Mouse (Mus musculus) hindbrain, embryonic 14.5 days (tissue): ENCODE results near the gene Gm8251. TPM values are rescaled to one million over a fixed set of nuclear protein-coding genes. Genes with fewer than 3 reads are reported as not detected.

ENCODE experiments used
- polyA plus RNA-seq: library from polyadenylated mRNA; unstranded; fragments of >200 nt; fragmentation: Nextera tagmentation; extraction: Ambion mirVana; gene quantifications from 2 replicates; pipeline ENCODE4 v1.2.1, GENCODE M21; 2014

Gm8251 gene
- polyA plus RNA-seq, 1 experiment from 2014 or later, result 0.07 TPM

Other genes with a start within 250 kb of the Gm8251 start
- gene Uxs1, start 234.1 kb downstream of the Gm8251 start, polyA plus RNA-seq, result 16.8 and 17.7 TPM in 2 replicates
- gene Tpp2, start 128.3 kb downstream of the Gm8251 start, polyA plus RNA-seq, result 59.1 and 60.5 TPM in 2 replicates
- gene Mettl21c, start 41.9 kb downstream of the Gm8251 start, polyA plus RNA-seq, result 1.9 and 2.2 TPM in 2 replicates
- 42.7 and 43.0 TPM in 2 replicates for gene Tex30, start 40.5 kb upstream of the Gm8251 start, polyA plus RNA-seq
- gene Kdelc1, start 56.9 kb upstream of the Gm8251 start, polyA plus RNA-seq, result 26.0 and 30.2 TPM in 2 replicates
- gene Bivm, start 57.0 kb upstream of the Gm8251 start, polyA plus RNA-seq, result 33.1 and 39.2 TPM in 2 replicates
- 31.1 TPM in 2 replicates for gene Ercc5, start 85.8 kb upstream of the Gm8251 start, polyA plus RNA-seq
- not detected in 2 replicates for gene Mettl21e, start 157.0 kb upstream of the Gm8251 start, polyA plus RNA-seq